Mouse (Mus musculus) forebrain, embryonic 12.5 days (tissue): ENCODE measurements around the gene Uqcrfs1. TPM values are rescaled to one million over a fixed set of nuclear protein-coding genes. Genes with fewer than 3 reads are reported as not detected.

ENCODE experiments used
- polyA plus RNA-seq: library from polyadenylated mRNA; unstranded; fragments of >200 nt; fragmentation: Nextera tagmentation; extraction: Ambion mirVana; gene quantifications from 2 replicates; pipeline ENCODE4 v1.2.1, GENCODE M21; 2016

Gene Uqcrfs1
- polyA plus RNA-seq, 1 experiment from 2014 or later: 227 TPM

Other genes starting within 250 kb of the Uqcrfs1 start
- gene Agtr1a, start 208.9 kb downstream of the Uqcrfs1 start, polyA plus RNA-seq: 0.83 and 1.4 TPM in 2 replicates
- gene Dusp22, start 114.6 kb upstream of the Uqcrfs1 start, polyA plus RNA-seq: 12.4 and 14.2 TPM in 2 replicates
- 0.04 and 0.06 TPM in 2 replicates for gene Irf4, start 203.9 kb upstream of the Uqcrfs1 start, polyA plus RNA-seq